Mouse (Mus musculus): ENCODE results near the gene Hoxa13. TPM values are rescaled to one million over a fixed set of nuclear protein-coding genes. Genes with fewer than 3 reads are reported as not detected.

Gene Hoxa13
- total RNA-seq, 2 experiments from 2014 or later, result not detected

- DNase-seq (ENCODE audit: low spot score in 2 of 2), result no peak
- intact Hi-C loops (cut with DNase I), result loop anchor here (5.0 to 10.0 kb wide), 2 partner anchors 302 to 564 kb away; no protein-coding TSS in a partner anchor
Observed at GRCm38 (mm10) chr6:52272766-52273655, 12.3 kb upstream of the Hoxa13 start.

- peak; percentile 63 to 71 for DNase-seq (ENCODE audit: low spot score in 2 of 2)
- intact Hi-C loops (cut with DNase I), result loop anchor here (5.0 to 10.0 kb wide), 2 partner anchors 304 to 567 kb away; no protein-coding TSS in a partner anchor
Observed at GRCm38 (mm10) chr6:52270494-52271480, 10.1 kb upstream of the Hoxa13 start.

- intact Hi-C loops (cut with DNase I), result no loop called here
Observed at GRCm38 (mm10) chr6:52268756-52269155, 8.1 kb upstream of the Hoxa13 start.

GRCm38 (mm10) chr6:52268341-52268740, 7.7 kb upstream of the Hoxa13 start:
- intact Hi-C loops (cut with DNase I), result no loop called here

More at GRCm38 (mm10) chr6:52268756-52269155, 8.1 kb upstream of the Hoxa13 start:
- no peak for DNase-seq (ENCODE audit: low spot score in 2 of 2)

GRCm38 (mm10) chr6:52267691-52268090, 7.0 kb upstream of the Hoxa13 start:
- intact Hi-C loops (cut with DNase I), result no loop called here
- DNase-seq (ENCODE audit: low spot score in 2 of 2), result no peak

More at GRCm38 (mm10) chr6:52268341-52268740, 7.7 kb upstream of the Hoxa13 start:
- DNase-seq (ENCODE audit: low spot score in 2 of 2), result no peak

- intact Hi-C loops (cut with DNase I), result no loop called here
- DNase-seq (ENCODE audit: low spot score in 2 of 2), result no peak
Observed at GRCm38 (mm10) chr6:52267221-52267620, 6.5 kb upstream of the Hoxa13 start.

- intact Hi-C loops (cut with DNase I), result no loop called here
- DNase-seq (ENCODE audit: low spot score in 2 of 2), result no peak
Observed at GRCm38 (mm10) chr6:52266666-52266985, 5.9 kb upstream of the Hoxa13 start.

- no peak for DNase-seq (ENCODE audit: low spot score in 2 of 2)
- intact Hi-C loops (cut with DNase I), result no loop called here
Observed at GRCm38 (mm10) chr6:52265913-52266665, 5.4 kb upstream of the Hoxa13 start.

GRCm38 (mm10) chr6:52265306-52265912, 4.7 kb upstream of the Hoxa13 start:
- DNase-seq (ENCODE audit: low spot score in 2 of 2), result no peak
- intact Hi-C loops (cut with DNase I), result no loop called here

- intact Hi-C loops (cut with DNase I), result loop anchor here (5.0 kb wide), 2 partner anchors 458 to 653 kb away; no protein-coding TSS in a partner anchor
- no peak for DNase-seq (ENCODE audit: low spot score in 2 of 2)
Observed at GRCm38 (mm10) chr6:52264106-52264790, 3.6 kb upstream of the Hoxa13 start.

- intact Hi-C loops (cut with DNase I), result loop anchor here (5.0 kb wide), 2 partner anchors 459 to 654 kb away; no protein-coding TSS in a partner anchor
- no peak for DNase-seq (ENCODE audit: low spot score in 2 of 2)
Observed at GRCm38 (mm10) chr6:52263321-52263585, 2.6 kb upstream of the Hoxa13 start.

GRCm38 (mm10) chr6:52262463-52263320, 2.0 kb upstream of the Hoxa13 start:
- DNase-seq (ENCODE audit: low spot score in 2 of 2), result no peak
- intact Hi-C loops (cut with DNase I), result loop anchor here (5.0 kb wide), 2 partner anchors 460 to 655 kb away; no protein-coding TSS in a partner anchor

GRCm38 (mm10) chr6:52261751-52262462, 1.2 kb upstream of the Hoxa13 start:
- intact Hi-C loops (cut with DNase I), result loop anchor here (5.0 kb wide), 2 partner anchors 460 to 655 kb away; no protein-coding TSS in a partner anchor

GRCm38 (mm10) chr6:52259811-52260261, 844 bp downstream of the Hoxa13 start:
- no peak for DNase-seq (ENCODE audit: low spot score in 2 of 2)
- intact Hi-C loops (cut with DNase I), result loop anchor here (5.0 kb wide), 3 partner anchors 462 to 657 kb away; no protein-coding TSS in a partner anchor

More at GRCm38 (mm10) chr6:52261751-52262462, 1.2 kb upstream of the Hoxa13 start:
- DNase-seq (ENCODE audit: low spot score in 2 of 2), result no peak

- no peak for DNase-seq (ENCODE audit: low spot score in 2 of 2)
- intact Hi-C loops (cut with DNase I), result loop anchor here (5.0 kb wide), 1 partner anchor 578 kb away; no protein-coding TSS in a partner anchor
Observed at GRCm38 (mm10) chr6:52259081-52259790, 1.4 kb downstream of the Hoxa13 start.

GRCm38 (mm10) chr6:52256956-52257355, 3.7 kb downstream of the Hoxa13 start:
- peak; percentile 63 to 78 for DNase-seq (ENCODE audit: low spot score in 2 of 2)
- intact Hi-C loops (cut with DNase I), result loop anchor here (5.0 kb wide), 1 partner anchor 580 kb away; no protein-coding TSS in a partner anchor

Data from left cerebral cortex, postnatal 14 days (tissue).